ENCODE assay signal across 24 mouse cellular contexts in genomic region chr16:24221992-24222391, GRCm38 (mm10).
DNase-seq lines count a peak whose midpoint lies in the region; ATAC-seq and TF ChIP-seq lines count a peak whose summit lies in the region.
"Had no signal": no experiment of that assay in that cellular context is flagged by ENCODE, and none has a peak within 500 bp of the region (broad histone marks: within the 10 kb centered on the region; RNA-seq: fewer than 3 reads in every experiment).

No protein-coding gene starts in this region.

- TF ChIP-seq POLR2A in thymus, adult 2 months (IDR thresholded peaks at IDR 0.05; ENCODE audit: control insufficient read depth, extremely low read depth, insufficient read depth, low read length, poor library complexity), result no peak

- no peak for TF ChIP-seq EP300 in liver, embryonic 14.5 days (IDR thresholded peaks at IDR 0.05; ENCODE audit: low read depth)

- no peak for DNase-seq in thymus, adult 2 months
- no peak for DNase-seq in thymus, adult 18-20 months
- DNase-seq in liver, embryonic 14.5 days (ENCODE audit: low read depth in 3 of 3, low spot score in 3 of 3), result peak in 2 of 3 experiments; percentile 12 to 23
- no peak for DNase-seq in left cerebral cortex, adult 2 months (ENCODE audit: extremely low spot score in 1 of 2, low spot score in 2 of 2)
- DNase-seq: adrenal gland, adult 2 months; adrenal gland, postnatal 14 days; cerebellum, adult 11 months; cerebellum, adult 2 months; cerebellum, adult 9-11 months; cerebellum, postnatal 25 days; embryo, embryonic 11 days; gastrocnemius, postnatal 25 days; heart, adult 18-20 months; heart, postnatal 14 days had no signal

- H3K9me3 ChIP-seq in liver, embryonic 14.5 days (ENCODE audit: control insufficient read depth, low read length), result no peaks in the 10 kb centered on the region
- H3K9me3 ChIP-seq in liver, embryonic 16.5 days (replicated peaks; ENCODE audit: control insufficient read depth, low read length), result no peaks in the 10 kb centered on the region
- H3K9me3 ChIP-seq in heart, embryonic 12.5 days (replicated peaks), result no peaks in the 10 kb centered on the region
- H3K9me3 ChIP-seq: embryonic facial prominence, embryonic 10.5 days; embryonic facial prominence, embryonic 13.5 days; forebrain, embryonic 12.5 days; forebrain, embryonic 15.5 days; heart, embryonic 13.5 days; hindbrain, embryonic 12.5 days; hindbrain, embryonic 15.5 days had no signal

- no peak for TF ChIP-seq CTCF in thymus, adult 2 months (IDR thresholded peaks at IDR 0.05; ENCODE audit: borderline replicate concordance, control insufficient read depth, extremely low read depth, insufficient read depth, low read length, poor library complexity)
- no peak for TF ChIP-seq CTCF in liver, embryonic 14.5 days (IDR thresholded peaks at IDR 0.05; ENCODE audit: low read depth)
- TF ChIP-seq CTCF in left cerebral cortex, adult 2 months (IDR thresholded peaks at IDR 0.05), result no peak

- ATAC-seq in liver, embryonic 14.5 days (ENCODE audit: insufficient read depth), result 0 out of 2 replicates have a peak, but pooled peaks have one; percentile 23
- ATAC-seq in liver, embryonic 16.5 days (ENCODE audit: low read depth), result peak; percentile 89
- ATAC-seq in heart, embryonic 12.5 days (ENCODE audit: insufficient number of reproducible peaks, low FRiP score), result no peak
- ATAC-seq: forebrain, embryonic 15.5 days had no signal

- intact Hi-C loops in left cerebral cortex, adult 2 months (cut with DNase I), result no loop called here

- WGBS in thymus, adult 2 months, result 81% methylated on average over 3 of the region's 3 CpGs
- 41% methylated on average over 3 of the region's 3 CpGs for WGBS in liver, embryonic 14.5 days (ENCODE audit: insufficient replicate concordance)
- WGBS in liver, embryonic 16.5 days (ENCODE audit: insufficient replicate concordance), result 38% methylated on average over 3 of the region's 3 CpGs
- WGBS in heart, embryonic 12.5 days, result 76% methylated on average over 3 of the region's 3 CpGs

- peak overlapping the region; percentile 99; the same call in 1 of the 2 replicates for H3K27ac ChIP-seq in thymus, adult 2 months (ENCODE audit: control insufficient read depth, insufficient read depth, low read length)
- H3K27ac ChIP-seq in liver, embryonic 14.5 days, result no peak overlapping the region
- peak overlapping the region; percentile 75 for H3K27ac ChIP-seq in liver, embryonic 16.5 days (ENCODE audit: low read length)
- no peak overlapping the region for H3K27ac ChIP-seq in heart, embryonic 12.5 days (ENCODE audit: poor library complexity, severe bottlenecking)
- no peak overlapping the region for H3K27ac ChIP-seq in left cerebral cortex, adult 2 months
- H3K27ac ChIP-seq: embryonic facial prominence, embryonic 10.5 days; embryonic facial prominence, embryonic 13.5 days; forebrain, embryonic 12.5 days; forebrain, embryonic 15.5 days; heart, embryonic 13.5 days; hindbrain, embryonic 12.5 days; hindbrain, embryonic 15.5 days had no signal

- no peak overlapping the region for H3K9ac ChIP-seq in liver, embryonic 14.5 days (replicated peaks)
- no peak overlapping the region for H3K9ac ChIP-seq in liver, embryonic 16.5 days (ENCODE audit: low read depth, low read length)
- H3K9ac ChIP-seq in heart, embryonic 12.5 days, result no peak overlapping the region
- H3K9ac ChIP-seq: embryonic facial prominence, embryonic 13.5 days; forebrain, embryonic 12.5 days; forebrain, embryonic 15.5 days; heart, embryonic 13.5 days; hindbrain, embryonic 12.5 days; hindbrain, embryonic 15.5 days had no signal

- peaks cover 43% of the 10 kb centered on the region for H3K4me1 ChIP-seq in thymus, adult 2 months (replicated peaks; ENCODE audit: control insufficient read depth, insufficient read depth, low read length)
- peaks cover 0 to 18% of the 10 kb centered on the region in 2 experiments; a peak in 2 of 4 replicates for H3K4me1 ChIP-seq in liver, embryonic 14.5 days (replicated peaks; ENCODE audit: control insufficient read depth in 2 of 2, insufficient read depth in 2 of 2, low read length in 1 of 2)
- no peaks in the 10 kb centered on the region; the same call in 1 of the 2 replicates for H3K4me1 ChIP-seq in liver, embryonic 16.5 days (ENCODE audit: control insufficient read depth, low read depth, low read length)
- H3K4me1 ChIP-seq in heart, embryonic 12.5 days (replicated peaks), result no peaks in the 10 kb centered on the region
- H3K4me1 ChIP-seq: heart, embryonic 13.5 days had no signal

- H3K4me2 ChIP-seq in liver, embryonic 14.5 days (ENCODE audit: low read depth), result no peak overlapping the region; the same call in 1 of the 2 replicates
- no peak overlapping the region for H3K4me2 ChIP-seq in liver, embryonic 16.5 days (ENCODE audit: low read depth, low read length)
- H3K4me2 ChIP-seq in heart, embryonic 12.5 days, result no peak overlapping the region
- H3K4me2 ChIP-seq: embryonic facial prominence, embryonic 13.5 days; forebrain, embryonic 12.5 days; forebrain, embryonic 15.5 days; heart, embryonic 13.5 days; hindbrain, embryonic 12.5 days; hindbrain, embryonic 15.5 days had no signal

- no peak overlapping the region for H3K4me3 ChIP-seq in thymus, adult 2 months (ENCODE audit: control insufficient read depth, insufficient read depth, low read length)
- no peak overlapping the region for H3K4me3 ChIP-seq in liver, embryonic 14.5 days (ENCODE audit: insufficient read depth in 1 of 2, low read depth in 2 of 2, low read length in 2 of 2)
- no peak overlapping the region for H3K4me3 ChIP-seq in liver, embryonic 16.5 days (ENCODE audit: low read depth, low read length)
- H3K4me3 ChIP-seq in heart, embryonic 12.5 days, result no peak overlapping the region
- H3K4me3 ChIP-seq in left cerebral cortex, adult 2 months, result no peak overlapping the region
- H3K4me3 ChIP-seq: embryonic facial prominence, embryonic 10.5 days; embryonic facial prominence, embryonic 13.5 days; erythroblast, embryonic 14.5 days; forebrain, embryonic 12.5 days; forebrain, embryonic 15.5 days; heart, embryonic 13.5 days; hindbrain, embryonic 12.5 days; hindbrain, embryonic 15.5 days had no signal

- no peaks in the 10 kb centered on the region for H3K36me3 ChIP-seq in thymus, adult 2 months (ENCODE audit: control insufficient read depth, insufficient read depth, low read length)
- no peaks in the 10 kb centered on the region for H3K36me3 ChIP-seq in liver, embryonic 14.5 days (replicated peaks; ENCODE audit: control insufficient read depth, insufficient read depth, low read depth)
- H3K36me3 ChIP-seq in liver, embryonic 16.5 days (ENCODE audit: control insufficient read depth, insufficient read depth), result no peaks in the 10 kb centered on the region
- no peaks in the 10 kb centered on the region for H3K36me3 ChIP-seq in heart, embryonic 12.5 days
- H3K36me3 ChIP-seq: embryonic facial prominence, embryonic 10.5 days; embryonic facial prominence, embryonic 13.5 days; forebrain, embryonic 12.5 days; forebrain, embryonic 15.5 days; heart, embryonic 13.5 days; hindbrain, embryonic 12.5 days; hindbrain, embryonic 15.5 days had no signal

- no peaks in the 10 kb centered on the region for H3K27me3 ChIP-seq in thymus, adult 2 months (ENCODE audit: control insufficient read depth, insufficient read depth, low read length)
- H3K27me3 ChIP-seq in liver, embryonic 14.5 days (ENCODE audit: control insufficient read depth, insufficient read depth, low read length), result no peaks in the 10 kb centered on the region
- H3K27me3 ChIP-seq in liver, embryonic 16.5 days (ENCODE audit: control insufficient read depth, insufficient read depth, low read depth, low read length), result no peaks in the 10 kb centered on the region
- no peaks in the 10 kb centered on the region for H3K27me3 ChIP-seq in heart, embryonic 12.5 days (replicated peaks)
- H3K27me3 ChIP-seq: embryonic facial prominence, embryonic 13.5 days; forebrain, embryonic 12.5 days; forebrain, embryonic 15.5 days; heart, embryonic 13.5 days; hindbrain, embryonic 12.5 days; hindbrain, embryonic 15.5 days had no signal

Comparison
In these comparisons a context has a peak if more than half of its experiments do, and no peak if none do; other contexts are left out.
1. H3K27ac ChIP-seq: peak in thymus, adult 2 months (single experiment) and liver, embryonic 16.5 days (single experiment); none in liver, embryonic 14.5 days (single experiment), heart, embryonic 12.5 days (single experiment) and left cerebral cortex, adult 2 months (single experiment).
2. DNase-seq: peak in liver, embryonic 14.5 days (2 of 3); none in thymus, adult 2 months (single experiment), thymus, adult 18-20 months (0 of 2) and left cerebral cortex, adult 2 months (0 of 2).